Mouse (Mus musculus) CH12.LX (cell line): ENCODE results near the gene Ano1. TPM values are rescaled to one million over a fixed set of nuclear protein-coding genes. Genes with fewer than 3 reads are reported as not detected.

ENCODE experiments used
- DNase-seq: peaks from one replicate; pipeline ENCODE4 v3.0.0-alpha.2; 2013; ENCODE audit errors: extremely low read depth
- H3K27ac ChIP-seq: 2 replicates; pipeline ENCODE4 v1.5.1; 2012; ENCODE audit warnings: low read depth, mild to moderate bottlenecking, control low read depth, moderate library complexity; ENCODE audit not compliant: insufficient read depth
- H3K27me3 ChIP-seq: replicated peaks from 2 replicates; pipeline ENCODE3; 2012; ENCODE audit warnings: inconsistent platforms
- H3K36me3 ChIP-seq, 2 experiments: replicated peaks in 1 of 2; 2 replicates each; pipeline versions ENCODE3 to v1.6.1; 2012; ENCODE audit warnings: inconsistent platforms in 1 of 2, low read length in 1 of 2, mild to moderate bottlenecking in 1 of 2, mixed read lengths in 1 of 2, moderate library complexity in 1 of 2; ENCODE audit not compliant: control insufficient read depth in 1 of 2, insufficient read depth in 1 of 2
- H3K4me1 ChIP-seq, 2 experiments: 2 replicates each; pipeline ENCODE4 v1.6.1; 2012; ENCODE audit warnings: inconsistent platforms in 1 of 2, moderate library complexity in 1 of 2; ENCODE audit not compliant: insufficient read depth in 2 of 2, control insufficient read depth in 1 of 2
- H3K4me2 ChIP-seq: 2 replicates; pipeline ENCODE4 v1.6.1; 2012; ENCODE audit warnings: low read depth, mild to moderate bottlenecking, control low read depth; ENCODE audit not compliant: poor library complexity, insufficient read depth, severe bottlenecking
- H3K4me3 ChIP-seq, 3 experiments: fragments of 150-350 bp in 1 of 3; sonication (generic) in 1 of 3; replicated peaks in 1 of 3; 2 replicates each; pipeline versions ENCODE3 to v1.5.1; 2011 to 2012; ENCODE audit warnings: low read depth in 2 of 3, low read length in 2 of 3, mild to moderate bottlenecking in 2 of 3, moderate library complexity in 2 of 3, control low read depth in 1 of 3, improper control_type of control experiment in 1 of 3, inconsistent platforms in 1 of 3, mixed read lengths in 1 of 3; ENCODE audit not compliant: poor library complexity in 1 of 3
- H3K79me2 ChIP-seq: replicated peaks from 2 replicates; pipeline ENCODE4 v1.6.1; 2012; ENCODE audit warnings: mild to moderate bottlenecking, moderate library complexity; ENCODE audit not compliant: control insufficient read depth, poor library complexity, insufficient read depth, severe bottlenecking; ENCODE audit errors: extremely low read depth
- H3K9ac ChIP-seq: 2 replicates; pipeline ENCODE4 v1.6.1; 2012; ENCODE audit warnings: low read depth, mild to moderate bottlenecking, control low read depth, moderate library complexity; ENCODE audit not compliant: insufficient read depth
- H3K9me3 ChIP-seq: replicated peaks from 2 replicates; pipeline ENCODE3; 2012; ENCODE audit warnings: low read length, inconsistent platforms, mixed read lengths
- BHLHE40 ChIP-seq: IDR thresholded peaks from 2 replicates; pipeline ENCODE4 v1.6.1; 2011; ENCODE audit warnings: mild to moderate bottlenecking, low read depth, low read length, improper control_type of control experiment
- CHD1 ChIP-seq: IDR thresholded peaks from 2 replicates; pipeline ENCODE4 v1.6.1; 2012; ENCODE audit warnings: low read depth, low read length, improper control_type of control experiment, inconsistent platforms
- CHD2 ChIP-seq: IDR thresholded peaks from 2 replicates; pipeline ENCODE4 v1.6.1; 2011; ENCODE audit warnings: low read length, improper control_type of control experiment
- CTCF ChIP-seq, 2 experiments: IDR thresholded peaks in 1 of 2; conservative IDR thresholded peaks in 1 of 2; 2 replicates each; pipeline ENCODE4 v1.5.1; 2011 to 2012; ENCODE audit warnings: low read depth in 2 of 2, low read length in 2 of 2, improper control_type of control experiment in 1 of 2, inconsistent platforms in 1 of 2, mild to moderate bottlenecking in 1 of 2, moderate library complexity in 1 of 2
- E2F4 ChIP-seq: IDR thresholded peaks from 2 replicates; pipeline ENCODE4 v1.6.1; 2011; ENCODE audit warnings: low read depth, low read length, improper control_type of control experiment; ENCODE audit not compliant: insufficient replicate concordance
- ELF1 ChIP-seq: IDR thresholded peaks from 2 replicates; pipeline ENCODE4 v1.6.1; 2014; ENCODE audit warnings: low read depth, mild to moderate bottlenecking, inconsistent platforms, low read length, improper control_type of control experiment
- EP300 ChIP-seq: IDR thresholded peaks from 2 replicates; pipeline ENCODE4 v1.6.1; 2011; ENCODE audit warnings: low read length, improper control_type of control experiment
- ETS1 ChIP-seq: conservative IDR thresholded peaks from 2 replicates; pipeline ENCODE4 v1.6.1; 2012; ENCODE audit warnings: low read depth, mild to moderate bottlenecking, inconsistent platforms, low read length, improper control_type of control experiment, moderate library complexity
- GABPA ChIP-seq: IDR thresholded peaks from 2 replicates; pipeline ENCODE4 v1.6.1; 2012; ENCODE audit warnings: low read depth, low read length, improper control_type of control experiment, inconsistent platforms; ENCODE audit not compliant: insufficient replicate concordance
- HCFC1 ChIP-seq: IDR thresholded peaks from 2 replicates; pipeline ENCODE4 v1.6.1; 2012; ENCODE audit warnings: low read depth, mild to moderate bottlenecking, inconsistent platforms, low read length, improper control_type of control experiment
- IRF4 ChIP-seq: IDR thresholded peaks from 2 replicates; pipeline ENCODE4 v1.6.1; 2014; ENCODE audit warnings: low read depth, mild to moderate bottlenecking, inconsistent platforms, low read length, improper control_type of control experiment
- JUN ChIP-seq: IDR thresholded peaks from 2 replicates; pipeline ENCODE4 v1.6.1; 2011; ENCODE audit warnings: low read depth, mild to moderate bottlenecking, low read length, improper control_type of control experiment, moderate library complexity; ENCODE audit not compliant: insufficient read depth
- JUND ChIP-seq: conservative IDR thresholded peaks from 2 replicates; pipeline ENCODE4 v1.6.1; 2011; ENCODE audit warnings: low read depth, low read length, improper control_type of control experiment
- KAT2A ChIP-seq: IDR thresholded peaks from 2 replicates; pipeline ENCODE4 v1.6.1; 2012; ENCODE audit warnings: low read length, improper control_type of control experiment, inconsistent platforms; ENCODE audit not compliant: insufficient replicate concordance
- MAFK ChIP-seq: IDR thresholded peaks from 2 replicates; pipeline ENCODE4 v1.6.1; 2011; ENCODE audit warnings: low read length, improper control_type of control experiment; ENCODE audit not compliant: insufficient replicate concordance
- MAX ChIP-seq: IDR thresholded peaks from 2 replicates; pipeline ENCODE4 v1.6.1; 2011; ENCODE audit warnings: low read length, improper control_type of control experiment
- MAZ ChIP-seq: IDR thresholded peaks from 2 replicates; pipeline ENCODE4 v1.6.1; 2012; ENCODE audit warnings: low read depth, mild to moderate bottlenecking, inconsistent platforms, low read length, improper control_type of control experiment, moderate library complexity
- MEF2A ChIP-seq: IDR thresholded peaks from 2 replicates; pipeline ENCODE4 v1.6.1; 2014; ENCODE audit warnings: low read depth, mild to moderate bottlenecking, inconsistent platforms, low read length, improper control_type of control experiment, borderline replicate concordance
- MXI1 ChIP-seq: IDR thresholded peaks from 2 replicates; pipeline ENCODE4 v1.6.1; 2011; ENCODE audit warnings: mild to moderate bottlenecking, low read depth, low read length, improper control_type of control experiment
- MYC ChIP-seq: IDR thresholded peaks from 2 replicates; pipeline ENCODE4 v1.6.1; 2011; ENCODE audit warnings: low read depth, mild to moderate bottlenecking, improper control_type of control experiment, low read length
- NELFE ChIP-seq: IDR thresholded peaks from 2 replicates; pipeline ENCODE4 v1.6.1; 2011; ENCODE audit warnings: low read depth, low read length, improper control_type of control experiment
- NRF1 ChIP-seq: IDR thresholded peaks from 2 replicates; pipeline ENCODE4 v1.6.1; 2014; ENCODE audit warnings: low read depth, mild to moderate bottlenecking, inconsistent platforms, low read length, improper control_type of control experiment, moderate library complexity
- PAX5 ChIP-seq: IDR thresholded peaks from 2 replicates; pipeline ENCODE4 v1.6.1; 2012; ENCODE audit warnings: low read length, inconsistent platforms, mixed read lengths
- POLR2A ChIP-seq: IDR thresholded peaks from 2 replicates; pipeline ENCODE4 v1.6.1; 2011; ENCODE audit warnings: low read depth, mild to moderate bottlenecking, improper control_type of control experiment, low read length
- POLR2AphosphoS2 ChIP-seq: IDR thresholded peaks from 2 replicates; pipeline ENCODE4 v1.6.1; 2011; ENCODE audit warnings: low read depth, low read length, improper control_type of control experiment
- RAD21 ChIP-seq: IDR thresholded peaks from 2 replicates; pipeline ENCODE4 v1.6.1; 2011; ENCODE audit warnings: low read depth, mild to moderate bottlenecking, low read length, improper control_type of control experiment, moderate library complexity
- RCOR1 ChIP-seq: conservative IDR thresholded peaks from 2 replicates; pipeline ENCODE4 v1.6.1; 2012; ENCODE audit warnings: low read depth, mild to moderate bottlenecking, inconsistent platforms, low read length, improper control_type of control experiment
- SIN3A ChIP-seq: IDR thresholded peaks from 2 replicates; pipeline ENCODE4 v1.6.1; 2012; ENCODE audit warnings: low read length, improper control_type of control experiment, inconsistent platforms
- SMC3 ChIP-seq: IDR thresholded peaks from 2 replicates; pipeline ENCODE4 v1.6.1; 2011; ENCODE audit warnings: low read depth, low read length, improper control_type of control experiment
- TBP ChIP-seq: conservative IDR thresholded peaks from 2 replicates; pipeline ENCODE4 v1.6.1; 2011; ENCODE audit warnings: low read depth, low read length, improper control_type of control experiment
- TCF12 ChIP-seq: IDR thresholded peaks from 2 replicates; pipeline ENCODE4 v1.6.1; 2014; ENCODE audit warnings: low read depth, mild to moderate bottlenecking, inconsistent platforms, low read length, improper control_type of control experiment
- UBTF ChIP-seq: IDR thresholded peaks from 2 replicates; pipeline ENCODE4 v1.6.1; 2012; ENCODE audit warnings: low read depth, mild to moderate bottlenecking, inconsistent platforms, low read length, improper control_type of control experiment, moderate library complexity
- USF1 ChIP-seq: IDR thresholded peaks from 2 replicates; pipeline ENCODE4 v1.6.1; 2014; ENCODE audit warnings: low read depth, mild to moderate bottlenecking, inconsistent platforms, low read length, improper control_type of control experiment
- USF2 ChIP-seq: conservative IDR thresholded peaks from 2 replicates; pipeline ENCODE4 v1.6.1; 2011; ENCODE audit warnings: low read depth, low read length, improper control_type of control experiment
- ZC3H11A ChIP-seq: IDR thresholded peaks from 2 replicates; pipeline ENCODE4 v1.6.1; 2012; ENCODE audit warnings: low read depth, mild to moderate bottlenecking, inconsistent platforms, low read length, improper control_type of control experiment
- ZKSCAN1 ChIP-seq: IDR thresholded peaks from 2 replicates; pipeline ENCODE4 v1.6.1; 2012; ENCODE audit warnings: low read depth, inconsistent platforms, low read length, improper control_type of control experiment, borderline replicate concordance
- ZMIZ1 ChIP-seq: IDR thresholded peaks from 2 replicates; pipeline ENCODE4 v1.6.1; 2012; ENCODE audit warnings: low read depth, mild to moderate bottlenecking, inconsistent platforms, low read length, improper control_type of control experiment
- ZNF384 ChIP-seq: IDR thresholded peaks from 2 replicates; pipeline ENCODE4 v1.6.1; 2012; ENCODE audit warnings: low read depth, low read length, improper control_type of control experiment, inconsistent platforms
- dilution Hi-C: fragments of 300-500 bp; cut with MboI; formaldehyde crosslinking; loops from 2 replicates; pipeline ENCODE4 v1.14.3; 2020; ENCODE audit warnings: low sequenced_read_pairs; ENCODE audit not compliant: extremely low pct_unique_long_range_greater_than_20kb, extremely low pct_ligation_motif_present
- in situ Hi-C: fragments of 300-500 bp; cut with MboI; formaldehyde crosslinking; loops from 3 replicates; pipeline ENCODE4 v1.14.3; 2019; ENCODE audit warnings: low sequenced_read_pairs, low pct_ligation_motif_present, low pct_unique_long_range_greater_than_20kb, mixed read lengths
- polyA plus RNA-seq: library from polyadenylated mRNA; unstranded; fragments of >175 nt; gene quantifications from 2 replicates; pipeline ENCODE4 v1.2.1, GENCODE M21; 2012; ENCODE audit warnings: low read depth; ENCODE audit not compliant: insufficient read length
- total RNA-seq, 2 experiments: library from RNA; depleted of rRNA; stranded (reverse); fragments of 300-350 nt in 1 of 2; fragments of >200 nt in 1 of 2; gene quantifications; 2 replicates each; pipeline ENCODE4 v1.2.3; 2012 to 2014

The Ano1 gene
- total and polyA plus RNA-seq, 3 experiments, result not detected

DNA sequence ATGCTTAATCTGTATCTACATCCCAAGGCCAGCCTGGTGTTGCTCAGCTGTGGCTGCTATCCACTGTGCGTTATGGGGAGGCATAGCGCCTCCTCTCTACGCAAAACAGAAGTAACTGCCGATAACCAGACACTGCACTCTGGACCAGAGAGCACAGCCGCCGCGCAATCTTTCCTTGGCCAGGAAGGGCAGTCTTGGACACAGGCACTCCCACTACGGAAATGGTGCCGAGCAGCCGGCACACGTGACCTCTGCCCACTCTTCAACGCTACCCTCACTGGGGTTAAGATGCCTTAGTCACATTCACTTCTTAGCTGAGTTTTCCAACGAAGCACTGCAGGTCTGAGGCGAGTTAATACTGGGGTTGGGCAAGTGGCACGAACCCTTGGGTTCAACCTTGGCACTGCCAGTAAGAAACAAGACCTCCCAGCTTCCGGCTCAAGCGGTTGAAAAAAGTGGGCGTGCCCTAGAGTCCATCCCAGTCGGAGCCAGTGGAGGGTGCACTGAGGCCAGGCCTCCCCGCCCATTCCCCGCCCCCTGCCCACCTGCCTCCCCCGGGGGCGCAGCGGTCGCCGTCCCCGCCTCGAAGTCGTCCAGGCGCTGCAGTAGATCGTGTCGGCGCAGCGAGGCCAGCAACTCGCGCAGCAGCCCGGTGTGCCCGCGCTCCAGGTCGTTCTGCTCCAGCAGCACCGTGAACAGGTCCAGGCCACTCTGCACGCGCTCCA lies 170.1 kb downstream of the Ano1 start:
- peaks cover 16% of the 10 kb centered on the region for H3K27me3 ChIP-seq
- no peaks in the 10 kb centered on the region for H3K79me2 ChIP-seq
- peak; percentile 91 for DNase-seq
- peak overlapping the region; percentile 98 for H3K27ac ChIP-seq
- H3K4me2 ChIP-seq, result peak overlapping the region; percentile 58; the same call in 1 of the 2 replicates
- H3K9ac ChIP-seq, result peak overlapping the region; percentile 89
- H3K36me3 ChIP-seq, result peaks cover 7 to 28% of the 10 kb centered on the region in 2 experiments
- peaks cover 9 to 19% of the 10 kb centered on the region in 2 experiments; a peak in 2 of 4 replicates for H3K4me1 ChIP-seq
- dilution Hi-C loops, result no loop called here
- TF ChIP-seq HCFC1, result peak; percentile 54; the same call in 1 of the 2 replicates
- peak; percentile 94 for TF ChIP-seq BHLHE40
- peak; percentile 52 for TF ChIP-seq RAD21
- TF ChIP-seq KAT2A, result no peak
- TF ChIP-seq TBP, result no peak
- TF ChIP-seq NELFE, result 0 out of 2 replicates have a peak, but pooled peaks have one; percentile 6
- TF ChIP-seq CTCF (conservative IDR thresholded peaks at IDR 0.05 in 1 of 2, IDR thresholded peaks at IDR 0.05 in 1 of 2; ENCODE audit: low read depth in 2 of 2, low read length in 2 of 2), result peak in 1 of 2 experiments; percentile 61; a peak in 2 of 4 replicates
- TF ChIP-seq POLR2AphosphoS2, result no peak
- TF ChIP-seq SMC3, result peak; percentile 48; the same call in 1 of the 2 replicates
- no peak for TF ChIP-seq JUND
- peak; percentile 11; the same call in 1 of the 2 replicates for TF ChIP-seq MEF2A
- TF ChIP-seq MYC, result peak; percentile 63; the same call in 1 of the 2 replicates
- peak; percentile 87 for TF ChIP-seq USF2
- TF ChIP-seq ELF1, result peak; percentile 83
- TF ChIP-seq E2F4, result no peak
- no peak for TF ChIP-seq POLR2A
- TF ChIP-seq MAZ, result no peak
- peak; percentile 77 for TF ChIP-seq MAX
- peak; percentile 59; the same call in 1 of the 2 replicates for TF ChIP-seq IRF4
- TF ChIP-seq MXI1, result peak; percentile 40; the same call in 1 of the 2 replicates
- no peak for TF ChIP-seq UBTF
- no peak for TF ChIP-seq GABPA
- no peak for TF ChIP-seq CHD1
- TF ChIP-seq CHD2, result no peak
- TF ChIP-seq PAX5, result no peak
- peak; percentile 25 for TF ChIP-seq ZMIZ1
- no peak for TF ChIP-seq ZC3H11A
- TF ChIP-seq USF1, result peak; percentile 90
- no peak for TF ChIP-seq ZKSCAN1
- no peak for TF ChIP-seq RCOR1
- TF ChIP-seq SIN3A, result no peak; the same call in 1 of the 2 replicates
- TF ChIP-seq ZNF384, result no peak
- peak; percentile 55; the same call in 1 of the 2 replicates for TF ChIP-seq NRF1
- TF ChIP-seq TCF12, result peak; percentile 24; the same call in 1 of the 2 replicates
- TF ChIP-seq JUN, result no peak
- TF ChIP-seq ETS1, result no peak
- TF ChIP-seq MAFK, result no peak
- no peak for TF ChIP-seq EP300
- H3K4me3 ChIP-seq, result peak overlapping the region; percentile 82 to 96 (median 83)
- no peaks in the 10 kb centered on the region for H3K9me3 ChIP-seq
- in situ Hi-C loops, result loop anchor here (5.0 to 25.0 kb wide), 3 partner anchors 191 to 369 kb away; partner anchors contain the start of gene Fgf15
